Mouse (Mus musculus) liver, postnatal 0 days (tissue): ENCODE measurements around the gene Neurod2.

Source experiments
- CTCF ChIP-seq: sonication (generic); IDR thresholded peaks from 2 replicates; pipeline ENCODE4 v1.5.1; 2016; ENCODE audit warnings: antibody characterized with exemption, low read depth
- EP300 ChIP-seq: IDR thresholded peaks from 2 replicates; pipeline ENCODE4 v1.6.1; 2016; ENCODE audit warnings: antibody characterized with exemption, low read depth, mild to moderate bottlenecking

DNA sequence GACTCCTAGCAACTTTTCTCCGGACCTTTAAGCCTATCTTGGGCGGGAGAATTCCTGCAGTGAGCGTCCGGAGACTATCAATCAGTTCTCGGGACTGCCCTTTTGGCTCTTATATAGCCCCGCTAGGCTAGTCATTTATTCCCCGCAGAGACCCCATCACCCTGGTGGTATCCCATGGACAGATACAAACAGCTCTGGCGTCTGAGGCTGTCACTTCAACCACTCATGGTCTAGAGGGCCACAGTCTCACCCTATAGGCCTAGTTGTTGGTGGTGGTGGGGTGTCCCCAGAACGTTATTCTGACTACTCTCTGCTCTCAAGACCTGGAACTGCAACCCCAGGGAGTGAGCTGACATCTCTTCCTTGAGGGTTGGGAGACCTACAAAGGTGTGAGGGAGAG is 19.9 kb upstream of the Neurod2 start:
- TF ChIP-seq CTCF = no peak
- TF ChIP-seq EP300 = no peak
